Mouse (Mus musculus): ENCODE data around the gene Ano6.

- TF ChIP-seq POLR2A (IDR thresholded peaks at IDR 0.05; ENCODE audit: borderline replicate concordance, control insufficient read depth, low read depth, low read length) (no peak), CTCF (IDR thresholded peaks at IDR 0.05; ENCODE audit: control insufficient read depth, insufficient read depth, low read length) (no peak)
Observed at GRCm38 (mm10) chr15:95890368-95890767, 99.7 kb downstream of the Ano6 start.

Measured in bone marrow, adult 2 months (tissue).